Mouse (Mus musculus) myocyte (in vitro differentiated cells): Measurements from ENCODE around the gene Mrpl9.

Experiments
- MAX ChIP-seq: IDR thresholded peaks from one replicate; pipeline ENCODE4 v1.6.1; 2011; ENCODE audit warnings: low read depth, mild to moderate bottlenecking, control low read depth
- MYOG ChIP-seq, 3 experiments: IDR thresholded peaks; one replicate each; pipeline ENCODE4 v1.6.1; 2011; ENCODE audit warnings: control low read depth in 2 of 3, low read depth in 2 of 3, mild to moderate bottlenecking in 2 of 3; ENCODE audit not compliant: insufficient read length in 2 of 3, control insufficient read depth in 1 of 3, insufficient read depth in 1 of 3
- POLR2A ChIP-seq: IDR thresholded peaks from one replicate; pipeline ENCODE4 v1.6.1; 2011; ENCODE audit warnings: low read depth, mild to moderate bottlenecking, control low read depth, moderate library complexity; ENCODE audit not compliant: insufficient read length
- POLR2AphosphoS2 ChIP-seq: IDR thresholded peaks from one replicate; pipeline ENCODE4 v1.6.1; 2011; ENCODE audit warnings: low read depth, control low read depth; ENCODE audit not compliant: insufficient read length
- TCF12 ChIP-seq: IDR thresholded peaks from one replicate; pipeline ENCODE4 v1.6.1; 2011; ENCODE audit warnings: mild to moderate bottlenecking, control low read depth; ENCODE audit not compliant: poor library complexity, insufficient read depth, severe bottlenecking

GRCm38 (mm10) chr3:94396851-94397250 lies 46.3 kb upstream of the Mrpl9 start:
- TF ChIP-seq POLR2A (no peak), MAX (no peak), POLR2AphosphoS2 (no peak), TCF12 (no peak), MYOG (IDR thresholded peaks at IDR 0.05; ENCODE audit: control insufficient read depth in 1 of 3, insufficient read depth in 1 of 3, insufficient read length in 2 of 3, low read depth in 2 of 3) (no peak)
